Mouse (Mus musculus) hindlimb bud, embryonic 11.5 days (tissue): Measurements from ENCODE around the gene Uba7.

ENCODE experiments used
- DNase-seq: peaks from one replicate; pipeline ENCODE4 v3.0.0-alpha.2; 2012; ENCODE audit warnings: low read depth, low spot score; ENCODE audit errors: extremely low spot score

The Uba7 gene

GRCm38 (mm10) chr9:107961881-107962280 lies 13.4 kb upstream of the Uba7 start:
- no peak for DNase-seq

GRCm38 (mm10) chr9:107962916-107963315 lies 12.4 kb upstream of the Uba7 start:
- no peak for DNase-seq

GRCm38 (mm10) chr9:107963700-107964099 lies 11.6 kb upstream of the Uba7 start:
- no peak for DNase-seq

GRCm38 (mm10) chr9:107964681-107965080 lies 10.6 kb upstream of the Uba7 start:
- no peak for DNase-seq

- no peak for DNase-seq
Measured at GRCm38 (mm10) chr9:107966676-107967075, 8.6 kb upstream of the Uba7 start.

- DNase-seq, result no peak
Measured at GRCm38 (mm10) chr9:107967437-107967836, 7.9 kb upstream of the Uba7 start.

GRCm38 (mm10) chr9:107968531-107968930 lies 6.8 kb upstream of the Uba7 start:
- DNase-seq, result no peak

GRCm38 (mm10) chr9:107970311-107970710 lies 5.0 kb upstream of the Uba7 start:
- no peak for DNase-seq

GRCm38 (mm10) chr9:107971690-107972541 lies 3.4 kb upstream of the Uba7 start:
- DNase-seq, result no peak

GRCm38 (mm10) chr9:107974491-107975171 lies 674 bp upstream of the Uba7 start:
- DNase-seq, result no peak

- DNase-seq, result no peak
Measured at GRCm38 (mm10) chr9:107978815-107979214, 3.5 kb downstream of the Uba7 start.

GRCm38 (mm10) chr9:107981684-107982605 lies 6.6 kb downstream of the Uba7 start:
- peak; percentile 77 for DNase-seq

GRCm38 (mm10) chr9:107982681-107983346 lies 7.5 kb downstream of the Uba7 start, which contains the start of gene Gm20661:
Gm20661 (plus strand) TSS chr9:107983058.
- no peak for DNase-seq

- DNase-seq, result peak; percentile 74
Measured at GRCm38 (mm10) chr9:107983421-107983890, 8.2 kb downstream of the Uba7 start.

GRCm38 (mm10) chr9:107984052-107984753 lies 8.9 kb downstream of the Uba7 start:
- DNase-seq, result no peak

GRCm38 (mm10) chr9:107984754-107985055 lies 9.4 kb downstream of the Uba7 start:
- DNase-seq, result no peak

GRCm38 (mm10) chr9:107985131-107986119 lies 10.1 kb downstream of the Uba7 start, which contains the start of gene Inka1:
Inka1 (minus strand) TSS chr9:107985879.
- no peak for DNase-seq

GRCm38 (mm10) chr9:107986376-107986775 lies 11.1 kb downstream of the Uba7 start:
- DNase-seq, result no peak

GRCm38 (mm10) chr9:107987950-107988349 lies 12.6 kb downstream of the Uba7 start:
- no peak for DNase-seq
